8 mouse cellular contexts compared by ENCODE assay signal in the genomic region with DNA sequence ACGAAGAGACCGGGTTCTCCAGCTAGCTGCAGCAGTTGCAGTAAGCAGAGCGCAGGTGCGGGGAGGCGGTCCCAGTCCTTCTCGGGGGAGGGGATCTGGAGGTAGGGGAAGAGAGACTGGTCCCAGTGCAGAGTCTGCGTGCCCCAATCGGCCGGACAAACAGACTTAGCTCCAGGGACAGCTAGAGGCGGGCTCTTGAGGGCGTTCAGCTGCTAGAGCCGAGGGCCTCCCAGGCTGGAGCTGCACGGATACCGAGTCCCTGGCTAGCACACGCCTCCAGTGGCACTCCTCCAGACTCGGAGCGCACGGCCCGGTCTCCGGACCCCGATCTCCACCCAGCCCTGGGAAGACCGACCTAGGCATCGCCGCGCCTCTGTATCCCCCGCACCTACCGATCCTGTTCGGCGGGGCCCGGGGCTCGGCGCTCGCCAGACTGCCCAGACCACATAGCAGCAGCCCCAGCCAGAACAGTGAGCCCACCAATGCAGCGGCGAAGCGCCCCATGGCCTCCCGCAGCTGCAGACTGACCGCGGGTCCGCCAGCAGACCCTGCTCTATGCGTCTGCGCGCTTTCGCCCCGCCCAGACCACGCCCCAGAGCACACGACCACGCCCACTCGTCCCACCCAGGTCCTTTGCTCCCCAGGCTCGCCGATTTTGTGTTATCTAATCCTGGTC. TPM values are rescaled to one million over a fixed set of nuclear protein-coding genes. Genes with fewer than 3 reads are reported as not detected.
DNase-seq lines count a peak whose midpoint lies in the region; ATAC-seq and TF ChIP-seq lines count a peak whose summit lies in the region.

A gene (minus strand): TSS at position 574 of the 676 bp plus-strand sequence.

- peak within 1 kb of the TSS; percentile 90 for H3K9ac ChIP-seq in hindbrain, postnatal 0 days (replicated peaks; ENCODE audit: low read length)

- intact Hi-C loops in left cerebral cortex, adult 2 months (cut with DNase I) = loop anchor here (2.0 kb wide), 2 partner anchors 26 to 268 kb away; a partner anchor contains a TSS

- peak within 1 kb of the TSS; percentile 61 for H3K4me3 ChIP-seq in cortical plate, adult 2 months (ENCODE audit: insufficient read depth, low read length)
- peak within 1 kb of the TSS; percentile 89 for H3K4me3 ChIP-seq in hindbrain, postnatal 0 days (ENCODE audit: low read length)
- peak within 1 kb of the TSS; percentile 95 for H3K4me3 ChIP-seq in left cerebral cortex, adult 2 months
- H3K4me3 ChIP-seq in macrophage (ENCODE audit: inconsistent target) = peak within 1 kb of the TSS; percentile 79

- no peak for TF ChIP-seq CTCF in cortical plate, adult 2 months (IDR thresholded peaks at IDR 0.05; ENCODE audit: extremely low read depth, insufficient read depth, low read length)
- no peak for TF ChIP-seq CTCF in hindbrain, postnatal 0 days (IDR thresholded peaks at IDR 0.05; ENCODE audit: low read depth)
- TF ChIP-seq CTCF in left cerebral cortex, adult 2 months (IDR thresholded peaks at IDR 0.05) = no peak

- peak within 1 kb of the TSS; percentile 72 for H3K27ac ChIP-seq in cortical plate, adult 2 months (ENCODE audit: insufficient read depth, low read length)
- H3K27ac ChIP-seq in hindbrain, postnatal 0 days = peak within 1 kb of the TSS; percentile 95
- H3K27ac ChIP-seq in left cerebral cortex, adult 2 months = peak within 1 kb of the TSS; percentile 96
- peak within 1 kb of the TSS; percentile 77 for H3K27ac ChIP-seq in macrophage

- peak; percentile 95 for ATAC-seq in hindbrain, postnatal 0 days

- peaks cover 13% of the 10 kb centered on the region; the same call in 1 of the 2 replicates for H3K36me3 ChIP-seq in hindbrain, postnatal 0 days (ENCODE audit: insufficient read depth, low read length)
- peaks cover 8% of the 10 kb centered on the region for H3K36me3 ChIP-seq in macrophage (ENCODE audit: inconsistent target)

- H3K4me2 ChIP-seq in hindbrain, postnatal 0 days (ENCODE audit: low read depth, low read length) = peak within 1 kb of the TSS; percentile 75

- H3K4me1 ChIP-seq in cortical plate, adult 2 months (ENCODE audit: control insufficient read depth, insufficient read depth, low read length) = peaks cover 4% of the 10 kb centered on the region; the same call in 1 of the 2 replicates
- H3K4me1 ChIP-seq in hindbrain, postnatal 0 days (ENCODE audit: insufficient read depth, low read length) = peaks cover 18% of the 10 kb centered on the region; the same call in 1 of the 2 replicates

- no peaks in the 10 kb centered on the region for H3K9me3 ChIP-seq in hindbrain, postnatal 0 days (ENCODE audit: low read length)

- peaks cover 25% of the 10 kb centered on the region for H3K79me2 ChIP-seq in macrophage (ENCODE audit: inconsistent target)

- H3K27me3 ChIP-seq in hindbrain, postnatal 0 days (ENCODE audit: insufficient read depth, low read length) = no peaks in the 10 kb centered on the region

- DNase-seq in adipocyte (ENCODE audit: low spot score) = peak; percentile 88
- peak; percentile 78 to 85 for DNase-seq in gastrocnemius, adult 8-10 months (ENCODE audit: low spot score in 2 of 2)
- peak; percentile 92 for DNase-seq in hindbrain, postnatal 0 days (ENCODE audit: low spot score)
- DNase-seq in left cerebral cortex, adult 2 months (ENCODE audit: extremely low spot score in 1 of 2, low spot score in 2 of 2) = peak; percentile 84 to 86
- peak; percentile 89 for DNase-seq in right cerebral cortex, adult 18-20 months
- DNase-seq in urinary bladder, adult 2 months (ENCODE audit: low spot score) = peak; percentile 89

- WGBS in hindbrain, postnatal 0 days = under 1% methylated on average over 50 of the region's 51 CpGs
- 1% methylated on average over 50 of the region's 51 CpGs for WGBS in macrophage (ENCODE audit: missing documents)

- peak; percentile 97 for TF ChIP-seq POLR2A in cortical plate, adult 2 months (IDR thresholded peaks at IDR 0.05; ENCODE audit: extremely low read depth, insufficient read depth, low read length)

RNA-seq across cellular contexts. Expression of the gene that starts here (rescaled TPM):
- polyA plus RNA-seq in cortical plate, adult 2 months (2012; rRNA removed) = 64.9 and 67.2 TPM in 2 replicates
- 10 to 100 TPM; 49.7 to 60.0 (median 57.0) TPM for total RNA-seq in gastrocnemius, adult 8-10 months (2022)
- 74.3 and 80.9 TPM in 2 replicates for total RNA-seq in hindbrain, postnatal 0 days (2014; rRNA removed)
- 102 and 104 TPM in 2 replicates for polyA plus RNA-seq in hindbrain, postnatal 0 days (2015; fragmentation: Nextera tagmentation; extraction: Ambion mirVana)
- total RNA-seq in left cerebral cortex, adult 2 months (2021) = 100 to 1,000 TPM; 105 to 115 TPM
- total RNA-seq in macrophage (2018; cell fraction: chromatin; rRNA removed) = 10 to 100 TPM in 19 of 26 experiments, 1 to 10 TPM in 7; 4.0 to 68.5 (median 23.6) TPM
- total RNA-seq in macrophage (2018; cell fraction: cytosol; rRNA removed) = 100 to 1,000 TPM in 16 of 26 experiments, 10 to 100 TPM in 10; 71.2 to 169 (median 108) TPM
- 100 to 1,000 TPM in 11 of 26 experiments, 10 to 100 TPM in 15; 38.8 to 158 (median 98.4) TPM for total RNA-seq in macrophage (2018; cell fraction: nucleus; rRNA removed)
- 69.4 to 127 TPM (median 122 TPM) in 3 replicates for polyA plus RNA-seq in macrophage (2018)
- 91.2 and 102 TPM in 2 replicates for polyA plus RNA-seq in urinary bladder, adult 2 months (2012; rRNA removed)

Comparison
In these comparisons a context has a peak if more than half of its experiments do, and no peak if none do; other contexts are left out.
1. Peak in every context shown above with its lines: DNase-seq, ATAC-seq, H3K4me3 ChIP-seq and H3K27ac ChIP-seq.